Mouse (Mus musculus): Measurements from ENCODE around the gene Ywhae. TPM values are rescaled to one million over a fixed set of nuclear protein-coding genes. Genes with fewer than 3 reads are reported as not detected.
"Not testable (repeated sequence)": the region's sequence is repeated elsewhere in the genome, so short reads cannot be mapped to it uniquely, and the experiment has no call there.

Ywhae gene
- polyA plus RNA-seq (2015; fragmentation: Nextera tagmentation; extraction: Ambion mirVana), result 1,451 and 1,470 TPM in 2 replicates

GRCm38 (mm10) chr11:75732434-75733226, at the start of gene Ywhae:
Gene Ywhae, plus strand, starts transcription at chr11:75732869.
- peak; percentile 94 for ATAC-seq
- Histone ChIP-seq H3K9me3 (replicated peaks) (no peaks in the 10 kb centered on the region), H3K27me3 (no peaks in the 10 kb centered on the region), H3K36me3 (ENCODE audit: poor library complexity, severe bottlenecking) (peaks cover under 1% of the 10 kb centered on the region; the same call in 1 of the 2 replicates), H3K9ac (peak within 1 kb of the TSS; percentile 99), H3K4me2 (peak within 1 kb of the TSS; percentile 75), H3K4me1 (peaks cover 38% of the 10 kb centered on the region), H3K27ac (peak within 1 kb of the TSS; percentile 99), H3K4me3 (peak within 1 kb of the TSS; percentile 87)
- under 1% methylated on average over 57 of the region's 76 CpGs for WGBS

- ATAC-seq, result no peak
- no peaks in the 10 kb centered on the region for H3K9me3 ChIP-seq (replicated peaks)
- H3K4me3 ChIP-seq, result no peak overlapping the region
- 94% methylated on average over 5 of the region's 5 CpGs for WGBS
- H3K27ac ChIP-seq, result no peak overlapping the region
- peaks cover 18% of the 10 kb centered on the region for H3K36me3 ChIP-seq (ENCODE audit: poor library complexity, severe bottlenecking)
- H3K4me1 ChIP-seq, result peaks cover 20% of the 10 kb centered on the region
- H3K27me3 ChIP-seq, result no peaks in the 10 kb centered on the region
- no peak overlapping the region for H3K4me2 ChIP-seq
- no peak overlapping the region for H3K9ac ChIP-seq
These were observed 48.2 kb upstream of the Ywhae start for GRCm38 (mm10) chr11:75684462-75684861.

- no peak for ATAC-seq
- H3K4me3 ChIP-seq, result no peak overlapping the region
- 78% methylated on average over 2 of the region's 2 CpGs for WGBS
These were observed 47.7 kb upstream of the Ywhae start for GRCm38 (mm10) chr11:75684956-75685355.

GRCm38 (mm10) chr11:75687343-75687993, 45.2 kb upstream of the Ywhae start:
- Histone ChIP-seq H3K9ac (no peak overlapping the region), H3K4me1 (no peaks in the 10 kb centered on the region), H3K36me3 (ENCODE audit: poor library complexity, severe bottlenecking) (peaks cover 32% of the 10 kb centered on the region), H3K4me3 (no peak overlapping the region), H3K4me2 (no peak overlapping the region), H3K27me3 (no peaks in the 10 kb centered on the region), H3K9me3 (replicated peaks) (no peaks in the 10 kb centered on the region), H3K27ac (no peak overlapping the region)
- ATAC-seq, result no peak
- WGBS, result 84% methylated on average over 2 of the region's 2 CpGs

More at GRCm38 (mm10) chr11:75684956-75685355, 47.7 kb upstream of the Ywhae start:
- Histone ChIP-seq H3K9ac (no peak overlapping the region), H3K9me3 (replicated peaks) (no peaks in the 10 kb centered on the region), H3K4me2 (no peak overlapping the region), H3K4me1 (peaks cover 19% of the 10 kb centered on the region), H3K27ac (no peak overlapping the region), H3K36me3 (ENCODE audit: poor library complexity, severe bottlenecking) (peaks cover 18% of the 10 kb centered on the region), H3K27me3 (no peaks in the 10 kb centered on the region)

GRCm38 (mm10) chr11:75688132-75688531, 44.5 kb upstream of the Ywhae start:
- no peak overlapping the region for H3K4me3 ChIP-seq
- ATAC-seq, result no peak
- H3K9me3 ChIP-seq (replicated peaks), result no peaks in the 10 kb centered on the region
- H3K27me3 ChIP-seq, result no peaks in the 10 kb centered on the region
- no peak overlapping the region for H3K9ac ChIP-seq
- H3K4me1 ChIP-seq, result no peaks in the 10 kb centered on the region
- H3K36me3 ChIP-seq (ENCODE audit: poor library complexity, severe bottlenecking), result peaks cover 34% of the 10 kb centered on the region
- WGBS, result 89% methylated on average over 2 of the region's 2 CpGs
- no peak overlapping the region for H3K27ac ChIP-seq
- no peak overlapping the region for H3K4me2 ChIP-seq

GRCm38 (mm10) chr11:75689977-75690376, 42.7 kb upstream of the Ywhae start:
- Histone ChIP-seq H3K27ac (no peak overlapping the region), H3K4me1 (no peaks in the 10 kb centered on the region), H3K4me2 (no peak overlapping the region), H3K27me3 (no peaks in the 10 kb centered on the region), H3K36me3 (ENCODE audit: poor library complexity, severe bottlenecking) (peaks cover 37% of the 10 kb centered on the region), H3K9ac (no peak overlapping the region), H3K9me3 (replicated peaks) (no peaks in the 10 kb centered on the region), H3K4me3 (no peak overlapping the region)
- WGBS, result 90% methylated on average over 1 of the region's 1 CpGs
- no peak for ATAC-seq

- Histone ChIP-seq H3K4me1 (no peaks in the 10 kb centered on the region), H3K4me2 (no peak overlapping the region), H3K4me3 (no peak overlapping the region), H3K9me3 (replicated peaks) (no peaks in the 10 kb centered on the region), H3K27ac (no peak overlapping the region), H3K27me3 (no peaks in the 10 kb centered on the region), H3K36me3 (ENCODE audit: poor library complexity, severe bottlenecking) (peaks cover 43% of the 10 kb centered on the region), H3K9ac (no peak overlapping the region)
- ATAC-seq, result no peak
These were observed 41.6 kb upstream of the Ywhae start for GRCm38 (mm10) chr11:75691047-75691446.

GRCm38 (mm10) chr11:75693570-75693969, 39.1 kb upstream of the Ywhae start:
- ATAC-seq, result no peak
- no peak overlapping the region for H3K4me3 ChIP-seq
- H3K4me2 ChIP-seq, result no peak overlapping the region
- no peaks in the 10 kb centered on the region for H3K27me3 ChIP-seq
- peaks cover 66% of the 10 kb centered on the region for H3K36me3 ChIP-seq (ENCODE audit: poor library complexity, severe bottlenecking)
- H3K27ac ChIP-seq, result no peak overlapping the region
- H3K9me3 ChIP-seq (replicated peaks), result no peaks in the 10 kb centered on the region
- 96% methylated on average over 5 of the region's 5 CpGs for WGBS
- no peak overlapping the region for H3K9ac ChIP-seq
- H3K4me1 ChIP-seq, result no peaks in the 10 kb centered on the region

GRCm38 (mm10) chr11:75697464-75697863, 35.2 kb upstream of the Ywhae start:
- not testable (repeated sequence) for H3K27ac ChIP-seq; H3K9ac ChIP-seq; H3K4me1 ChIP-seq; H3K4me2 ChIP-seq; H3K4me3 ChIP-seq; H3K9me3 ChIP-seq (replicated peaks); ATAC-seq; H3K27me3 ChIP-seq
- peaks cover 84% of the 10 kb centered on the region for H3K36me3 ChIP-seq (ENCODE audit: poor library complexity, severe bottlenecking)
- 97% methylated on average over 3 of the region's 3 CpGs for WGBS

- no peaks in the 10 kb centered on the region for H3K9me3 ChIP-seq (replicated peaks)
- H3K36me3 ChIP-seq (ENCODE audit: poor library complexity, severe bottlenecking), result peaks cover 84% of the 10 kb centered on the region
- H3K4me3 ChIP-seq, result no peak overlapping the region
- 95% methylated on average over 5 of the region's 5 CpGs for WGBS
- no peaks in the 10 kb centered on the region for H3K4me1 ChIP-seq
- no peaks in the 10 kb centered on the region for H3K27me3 ChIP-seq
- no peak overlapping the region for H3K9ac ChIP-seq
- no peak overlapping the region for H3K4me2 ChIP-seq
- ATAC-seq, result no peak
- no peak overlapping the region for H3K27ac ChIP-seq
These were observed 32.1 kb upstream of the Ywhae start for GRCm38 (mm10) chr11:75700557-75700956.

GRCm38 (mm10) chr11:75702761-75703160, 29.9 kb upstream of the Ywhae start:
- Histone ChIP-seq H3K4me1 (no peaks in the 10 kb centered on the region), H3K27me3 (no peaks in the 10 kb centered on the region), H3K4me3 (no peak overlapping the region), H3K27ac (no peak overlapping the region), H3K9me3 (replicated peaks) (no peaks in the 10 kb centered on the region), H3K4me2 (no peak overlapping the region), H3K36me3 (ENCODE audit: poor library complexity, severe bottlenecking) (peaks cover 84% of the 10 kb centered on the region), H3K9ac (no peak overlapping the region)
- no peak for ATAC-seq
- 93% methylated on average over 6 of the region's 6 CpGs for WGBS

- Histone ChIP-seq H3K9me3 (replicated peaks) (no peaks in the 10 kb centered on the region), H3K4me3 (no peak overlapping the region), H3K9ac (no peak overlapping the region), H3K4me1 (no peaks in the 10 kb centered on the region), H3K4me2 (no peak overlapping the region), H3K27ac (no peak overlapping the region), H3K27me3 (no peaks in the 10 kb centered on the region), H3K36me3 (ENCODE audit: poor library complexity, severe bottlenecking) (peaks cover 79% of the 10 kb centered on the region)
- 92% methylated on average over 2 of the region's 2 CpGs for WGBS
- no peak for ATAC-seq
These were observed 28.9 kb upstream of the Ywhae start for GRCm38 (mm10) chr11:75703748-75704147.
